Mouse (Mus musculus): ENCODE measurements at regions not wholly inside any gene's neighbourhood (a gene's known extent, or its start where the extent isn't known, plus 50 kb on each side); places are given as distances from the start of the nearest gene placed in this dataset.

DNA sequence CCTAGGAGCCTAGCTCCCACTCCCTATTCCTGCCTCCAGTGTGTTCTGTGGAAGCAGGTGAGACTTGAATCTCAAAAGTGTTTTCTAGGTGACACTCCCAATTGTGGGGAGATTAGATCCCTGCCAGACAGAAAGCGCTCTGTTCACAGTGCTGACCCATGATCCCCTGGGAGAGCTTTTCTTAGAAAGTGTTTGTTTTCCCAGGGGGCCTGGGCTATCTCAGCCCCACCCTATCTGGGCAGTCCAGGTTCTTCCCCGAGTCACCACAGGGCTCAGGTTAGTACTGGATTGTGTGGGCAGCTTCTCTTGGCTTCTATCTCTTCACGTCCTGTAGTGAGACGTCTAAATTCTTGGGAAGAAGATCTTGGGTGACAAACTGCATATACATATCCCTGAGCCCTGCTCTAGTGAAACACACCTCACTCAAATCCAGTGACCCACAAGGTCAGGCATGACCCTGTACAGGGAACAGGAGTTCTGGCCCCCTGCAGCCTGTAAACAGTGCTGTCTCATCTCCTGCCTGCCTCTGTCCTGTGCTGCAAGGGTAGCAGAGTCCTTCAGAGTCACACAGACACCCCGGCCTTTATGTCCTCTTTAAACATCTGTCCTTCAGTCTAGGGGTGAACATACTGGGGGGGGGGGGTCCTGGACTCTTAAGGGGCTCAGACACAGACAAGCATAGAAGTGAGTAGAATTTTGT is 76.4 kb downstream of the Rassf10 start:
- no peak for TF ChIP-seq CTCF (IDR thresholded peaks at IDR 0.05; ENCODE audit: extremely low read depth, insufficient read depth, insufficient read length, insufficient replicate concordance)
- no peak for TF ChIP-seq POLR2A (IDR thresholded peaks at IDR 0.05; ENCODE audit: low read depth, low read length)

Data from spleen, adult 2 months (tissue).